ENCODE assay signal across 18 mouse cellular contexts in the genomic region with DNA sequence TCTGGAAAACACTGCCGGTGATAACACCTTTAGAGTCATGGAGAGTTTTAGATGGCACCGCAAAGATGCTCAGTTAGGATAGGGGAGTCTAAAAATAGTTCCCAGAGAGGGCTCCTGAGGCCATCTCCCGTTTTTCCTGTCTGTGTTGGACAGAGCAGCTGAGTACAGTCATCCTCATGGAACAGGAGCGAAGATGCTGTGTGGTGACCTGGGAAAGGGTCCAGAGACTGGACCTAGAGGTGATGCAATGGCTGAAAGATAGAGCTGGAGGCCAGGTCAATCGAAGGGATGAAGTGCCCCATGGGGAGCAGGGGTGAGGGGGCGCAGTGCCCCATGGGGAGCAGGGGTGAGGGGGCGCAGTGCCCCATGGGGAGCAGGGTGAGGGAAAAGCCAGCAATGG.
DNase-seq lines count a peak whose midpoint lies in the region; ATAC-seq and TF ChIP-seq lines count a peak whose summit lies in the region.
"Had no signal": no experiment of that assay in that cellular context is flagged by ENCODE, and none has a peak within 500 bp of the region (broad histone marks: within the 10 kb centered on the region; RNA-seq: fewer than 3 reads in every experiment).

No protein-coding gene starts in this region.

- peaks cover 4% of the 10 kb centered on the region for H3K4me1 ChIP-seq in stomach, embryonic 16.5 days (ENCODE audit: control insufficient read depth, insufficient read depth, low read length)
- H3K4me1 ChIP-seq in stomach, postnatal 0 days (replicated peaks; ENCODE audit: control insufficient read depth, insufficient read depth): 0 out of 2 replicates have a peak, but pooled peaks cover 4% of the 10 kb centered on the region
- H3K4me1 ChIP-seq: forebrain, embryonic 15.5 days had no signal

- H3K27me3 ChIP-seq in stomach, embryonic 16.5 days (ENCODE audit: control insufficient read depth, insufficient read depth, low read length): no peaks in the 10 kb centered on the region
- no peaks in the 10 kb centered on the region for H3K27me3 ChIP-seq in stomach, postnatal 0 days (ENCODE audit: control insufficient read depth, insufficient read depth, low read length)
- H3K27me3 ChIP-seq: embryonic facial prominence, embryonic 12.5 days; forebrain, embryonic 15.5 days; heart, embryonic 12.5 days had no signal

- no peak overlapping the region for H3K4me3 ChIP-seq in stomach, embryonic 16.5 days (replicated peaks; ENCODE audit: low read length)
- H3K4me3 ChIP-seq in stomach, postnatal 0 days (ENCODE audit: low read depth, low read length): no peak overlapping the region
- H3K4me3 ChIP-seq: embryonic facial prominence, embryonic 12.5 days; forebrain, embryonic 15.5 days; heart, embryonic 12.5 days; hindbrain, embryonic 12.5 days had no signal

- ATAC-seq in cerebellum, adult (ENCODE audit: insufficient number of reproducible peaks, low FRiP score, low TSS enrichment): peak; percentile 46; the same call in 1 of the 2 replicates
- peak; percentile 21; the same call in 1 of the 2 replicates for ATAC-seq in stomach, embryonic 16.5 days (ENCODE audit: insufficient read depth, low FRiP score)
- no peak for ATAC-seq in stomach, postnatal 0 days (ENCODE audit: low FRiP score, low TSS enrichment)
- ATAC-seq: forebrain, embryonic 15.5 days; hindbrain, embryonic 16.5 days had no signal

- intact Hi-C loops in left cerebral cortex, postnatal 25 days (cut with DNase I): no loop called here

- H3K9ac ChIP-seq in stomach, embryonic 16.5 days (ENCODE audit: low read length): no peak overlapping the region
- no peak overlapping the region for H3K9ac ChIP-seq in stomach, postnatal 0 days (ENCODE audit: low read length)
- H3K9ac ChIP-seq: embryonic facial prominence, embryonic 12.5 days; forebrain, embryonic 15.5 days; heart, embryonic 12.5 days; hindbrain, embryonic 12.5 days had no signal

- WGBS in stomach, embryonic 16.5 days: 88% methylated on average over 7 of the region's 7 CpGs
- 82% methylated on average over 7 of the region's 7 CpGs for WGBS in stomach, postnatal 0 days

- no peak for TF ChIP-seq EP300 in stomach, postnatal 0 days (optimal IDR thresholded peaks at IDR 0.05)

- H3K9me3 ChIP-seq in stomach, embryonic 16.5 days (replicated peaks; ENCODE audit: control insufficient read depth, low read length): no peaks in the 10 kb centered on the region
- no peaks in the 10 kb centered on the region for H3K9me3 ChIP-seq in stomach, postnatal 0 days (ENCODE audit: control insufficient read depth, low read length)
- H3K9me3 ChIP-seq: embryonic facial prominence, embryonic 12.5 days; forebrain, embryonic 15.5 days; heart, embryonic 12.5 days; hindbrain, embryonic 12.5 days had no signal

- TF ChIP-seq CTCF in stomach, postnatal 0 days (IDR thresholded peaks at IDR 0.05; ENCODE audit: low read depth): no peak

- H3K36me3 ChIP-seq in stomach, embryonic 16.5 days (ENCODE audit: control insufficient read depth, insufficient read depth, low read length): no peaks in the 10 kb centered on the region
- H3K36me3 ChIP-seq in stomach, postnatal 0 days (ENCODE audit: control insufficient read depth, insufficient read depth, low read length): no peaks in the 10 kb centered on the region
- H3K36me3 ChIP-seq: embryonic facial prominence, embryonic 12.5 days; forebrain, embryonic 15.5 days; heart, embryonic 12.5 days; hindbrain, embryonic 12.5 days had no signal

- H3K27ac ChIP-seq in stomach, embryonic 16.5 days (ENCODE audit: low read length): no peak overlapping the region
- H3K27ac ChIP-seq in stomach, postnatal 0 days (replicated peaks): no peak overlapping the region
- H3K27ac ChIP-seq: embryonic facial prominence, embryonic 12.5 days; forebrain, embryonic 15.5 days; hindbrain, embryonic 12.5 days had no signal

- no peak overlapping the region for H3K4me2 ChIP-seq in stomach, embryonic 16.5 days (ENCODE audit: low read depth, low read length)
- no peak overlapping the region for H3K4me2 ChIP-seq in stomach, postnatal 0 days (replicated peaks; ENCODE audit: low read depth)
- H3K4me2 ChIP-seq: embryonic facial prominence, embryonic 12.5 days; forebrain, embryonic 15.5 days; heart, embryonic 12.5 days; hindbrain, embryonic 12.5 days had no signal

- DNase-seq in cerebellum, adult 9-11 months: no peak
- DNase-seq in heart, adult 11 months: peak; percentile 86
- no peak for DNase-seq in heart, adult 9 months (ENCODE audit: low spot score in 2 of 2)
- DNase-seq in stomach, postnatal 0 days (ENCODE audit: low spot score): no peak
- no peak for DNase-seq in left cerebral cortex, postnatal 25 days (ENCODE audit: low spot score in 2 of 2)
- no peak for DNase-seq in natural killer cell, adult 2 months (ENCODE audit: low spot score in 2 of 2)
- DNase-seq: adrenal gland, postnatal 14 days; B cell, adult 2 months; cerebellum, postnatal 14 days; heart, adult 18-20 months; kidney, adult 11 months had no signal
